Mouse (Mus musculus): ENCODE results near the gene Haus3. TPM values are rescaled to one million over a fixed set of nuclear protein-coding genes. Genes with fewer than 3 reads are reported as not detected.

The Haus3 gene
- polyA plus RNA-seq, 1 experiment from 2014 or later, result 30.8 TPM

DNA sequence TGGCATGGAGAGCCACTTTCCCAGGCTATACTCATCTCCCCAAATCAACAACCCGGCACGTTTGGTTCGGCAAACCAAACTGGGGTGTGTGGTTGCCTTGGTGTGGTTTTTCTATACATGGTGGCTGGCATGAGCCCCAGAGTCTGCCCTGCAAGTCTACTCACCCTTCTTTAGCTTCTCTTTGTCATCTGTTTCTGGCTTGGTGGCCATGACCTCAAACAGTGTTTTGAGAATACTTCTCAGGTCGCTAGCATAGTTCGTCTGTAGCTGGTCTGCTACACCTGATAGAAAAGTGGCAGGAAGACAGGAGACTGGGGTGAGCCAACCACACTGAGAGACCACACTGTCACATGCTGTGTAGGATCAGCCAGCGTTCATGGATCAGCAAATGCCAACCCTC, 29.3 kb upstream of the Haus3 start:
- Histone ChIP-seq H3K9ac (no peak overlapping the region), H3K4me1 (replicated peaks) (peaks cover 8% of the 10 kb centered on the region), H3K27me3 (replicated peaks) (0 out of 2 replicates have a peak, but pooled peaks cover 5% of the 10 kb centered on the region), H3K36me3 (no peaks in the 10 kb centered on the region), H3K27ac (ENCODE audit: poor library complexity, severe bottlenecking) (no peak overlapping the region), H3K4me3 (no peak overlapping the region), H3K9me3 (replicated peaks) (no peaks in the 10 kb centered on the region), H3K4me2 (no peak overlapping the region)
- no peak for ATAC-seq (ENCODE audit: insufficient number of reproducible peaks, low FRiP score)
- 81% methylated on average over 6 of the region's 6 CpGs for WGBS

DNA sequence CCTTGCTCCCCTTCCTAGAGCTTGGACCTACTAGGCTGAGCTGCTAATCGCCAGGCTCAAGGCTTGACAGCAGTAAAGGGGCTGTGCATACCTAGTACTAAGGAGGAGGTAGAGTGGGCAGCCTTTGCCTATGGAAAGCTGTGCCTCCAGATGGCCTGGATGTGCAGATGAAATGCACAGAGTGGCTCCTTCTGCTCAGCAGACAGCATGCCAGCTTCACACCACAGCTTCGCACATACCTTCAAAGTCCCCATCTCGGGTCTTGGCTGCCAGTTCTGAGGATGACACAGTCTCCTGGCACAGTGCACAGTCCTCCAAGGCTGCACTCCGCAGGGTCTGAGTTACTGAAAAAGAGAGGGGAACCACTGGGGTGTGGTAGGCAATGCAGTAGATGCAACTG, 27.9 kb upstream of the Haus3 start:
- 77% methylated on average over 4 of the region's 4 CpGs for WGBS
- Histone ChIP-seq H3K9me3 (replicated peaks) (no peaks in the 10 kb centered on the region), H3K9ac (no peak overlapping the region), H3K27ac (ENCODE audit: poor library complexity, severe bottlenecking) (no peak overlapping the region), H3K4me2 (no peak overlapping the region), H3K36me3 (no peaks in the 10 kb centered on the region), H3K4me3 (no peak overlapping the region), H3K27me3 (replicated peaks) (0 out of 2 replicates have a peak, but pooled peaks cover 5% of the 10 kb centered on the region), H3K4me1 (replicated peaks) (peaks cover 8% of the 10 kb centered on the region)
- no peak for ATAC-seq (ENCODE audit: insufficient number of reproducible peaks, low FRiP score)

DNA sequence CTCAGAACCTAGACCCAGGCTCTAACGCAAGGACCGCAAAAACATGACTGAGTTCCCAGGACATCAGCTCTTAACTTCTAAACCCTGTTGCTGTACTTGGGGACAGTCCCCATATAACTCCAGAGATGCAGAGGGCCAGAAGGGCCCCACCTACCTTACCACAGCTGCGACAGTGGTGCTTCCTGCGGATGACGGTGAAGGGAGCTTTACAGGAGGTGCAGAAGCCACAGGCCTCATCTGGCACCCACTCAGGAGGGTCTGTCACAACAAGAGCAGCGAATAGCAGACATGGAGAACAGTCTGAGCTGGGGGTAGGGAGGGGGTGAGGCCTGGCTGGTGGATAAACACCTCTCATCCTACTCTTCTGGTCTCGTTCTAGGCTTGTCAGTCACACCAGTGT, 27.1 kb upstream of the Haus3 start:
- H3K27me3 ChIP-seq (replicated peaks), result 0 out of 2 replicates have a peak, but pooled peaks cover 5% of the 10 kb centered on the region
- no peak overlapping the region for H3K9ac ChIP-seq
- H3K27ac ChIP-seq (ENCODE audit: poor library complexity, severe bottlenecking), result no peak overlapping the region
- WGBS, result 68% methylated on average over 7 of the region's 7 CpGs
- no peaks in the 10 kb centered on the region for H3K9me3 ChIP-seq (replicated peaks)
- no peak overlapping the region for H3K4me3 ChIP-seq
- H3K4me2 ChIP-seq, result no peak overlapping the region
- H3K4me1 ChIP-seq (replicated peaks), result peaks cover 9% of the 10 kb centered on the region
- no peaks in the 10 kb centered on the region for H3K36me3 ChIP-seq
- no peak for ATAC-seq (ENCODE audit: insufficient number of reproducible peaks, low FRiP score)

DNA sequence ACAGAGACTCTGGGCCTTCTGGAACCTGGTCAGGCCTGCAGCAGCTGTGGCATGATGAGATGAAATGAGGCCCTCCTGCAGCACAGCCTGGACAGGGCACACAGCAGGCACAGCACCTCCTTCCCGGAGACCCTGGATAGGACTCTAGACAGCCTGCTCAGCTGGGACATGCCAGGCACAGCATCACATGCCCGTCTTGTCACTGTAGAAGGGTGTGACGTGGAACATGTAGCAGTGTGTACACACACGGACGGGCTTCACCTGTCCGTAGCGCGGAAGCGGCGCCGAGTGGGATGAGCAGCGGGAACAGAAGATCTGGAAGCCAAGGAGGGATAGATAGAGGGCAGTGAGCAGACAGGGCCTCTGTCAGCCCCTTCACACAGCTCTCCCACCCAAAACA, 26.5 kb upstream of the Haus3 start:
- no peak overlapping the region for H3K9ac ChIP-seq
- no peak overlapping the region for H3K4me2 ChIP-seq
- H3K36me3 ChIP-seq, result no peaks in the 10 kb centered on the region
- H3K9me3 ChIP-seq (replicated peaks), result no peaks in the 10 kb centered on the region
- H3K4me3 ChIP-seq, result no peak overlapping the region
- WGBS, result 91% methylated on average over 12 of the region's 12 CpGs
- H3K27ac ChIP-seq (ENCODE audit: poor library complexity, severe bottlenecking), result no peak overlapping the region
- no peak for ATAC-seq (ENCODE audit: insufficient number of reproducible peaks, low FRiP score)
- peaks cover 9% of the 10 kb centered on the region for H3K4me1 ChIP-seq (replicated peaks)
- H3K27me3 ChIP-seq (replicated peaks), result 0 out of 2 replicates have a peak, but pooled peaks cover 5% of the 10 kb centered on the region

DNA sequence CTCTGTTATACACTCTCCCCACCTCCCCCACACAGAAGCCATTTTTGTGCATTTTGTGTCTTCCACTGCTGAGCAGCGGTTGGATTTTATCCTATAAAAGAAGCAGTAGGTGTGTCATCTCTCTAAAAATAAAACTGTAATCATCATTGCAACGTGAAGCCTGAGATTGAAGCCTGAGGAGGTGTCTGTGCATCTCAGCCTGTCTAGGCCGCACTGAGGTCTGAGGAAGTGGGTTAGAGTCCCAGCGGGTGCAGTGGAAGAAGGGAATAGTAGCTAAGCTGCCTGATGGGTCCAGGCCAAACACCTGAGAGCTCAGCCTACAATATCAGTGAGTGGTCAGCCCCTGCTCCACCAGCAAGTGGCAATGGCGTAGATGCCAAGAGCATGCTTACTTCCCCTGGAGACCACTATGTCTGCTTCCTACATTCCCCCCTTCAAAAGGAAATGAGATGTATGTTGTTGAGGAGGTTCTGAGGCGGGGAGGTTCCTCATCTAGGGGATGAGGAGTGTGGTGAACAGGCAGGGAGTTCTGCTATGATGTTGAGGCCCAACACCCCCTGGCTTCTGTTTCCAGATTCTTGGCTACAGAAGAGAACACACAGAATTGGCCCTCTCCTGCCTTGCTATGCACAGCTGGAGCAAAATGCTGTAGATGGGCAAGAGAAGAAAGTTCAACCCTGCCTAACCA, 25.8 kb upstream of the Haus3 start:
- no peak overlapping the region for H3K4me2 ChIP-seq
- H3K27ac ChIP-seq (ENCODE audit: poor library complexity, severe bottlenecking), result no peak overlapping the region
- WGBS, result 66% methylated on average over 6 of the region's 6 CpGs
- H3K9ac ChIP-seq, result no peak overlapping the region
- no peaks in the 10 kb centered on the region for H3K9me3 ChIP-seq (replicated peaks)
- no peak overlapping the region for H3K4me3 ChIP-seq
- H3K4me1 ChIP-seq (replicated peaks), result peaks cover 12% of the 10 kb centered on the region
- 0 out of 2 replicates have a peak, but pooled peaks cover 5% of the 10 kb centered on the region for H3K27me3 ChIP-seq (replicated peaks)
- no peak for ATAC-seq (ENCODE audit: insufficient number of reproducible peaks, low FRiP score)
- H3K36me3 ChIP-seq, result no peaks in the 10 kb centered on the region

DNA sequence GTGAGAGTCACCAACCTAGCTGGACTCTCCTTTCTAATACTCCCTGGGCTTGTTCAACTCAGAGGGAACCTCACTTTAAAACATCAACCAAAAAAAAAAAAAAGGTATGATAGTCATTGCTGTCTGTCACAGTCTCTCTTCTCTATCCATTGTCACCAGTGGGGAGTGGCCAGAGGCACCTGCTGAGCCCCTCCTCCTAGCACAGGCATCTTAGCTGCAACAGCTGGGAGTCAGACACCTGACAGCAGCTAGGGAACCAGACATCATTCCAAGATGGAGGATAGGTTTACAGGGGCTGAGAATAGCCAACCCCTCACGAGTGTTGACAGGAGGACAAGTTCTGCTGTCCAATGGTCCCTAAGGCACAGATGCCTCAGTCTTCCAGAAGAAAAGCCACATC, 25.1 kb upstream of the Haus3 start:
- Histone ChIP-seq H3K27me3 (replicated peaks) (0 out of 2 replicates have a peak, but pooled peaks cover 5% of the 10 kb centered on the region), H3K27ac (ENCODE audit: poor library complexity, severe bottlenecking) (no peak overlapping the region), H3K36me3 (no peaks in the 10 kb centered on the region), H3K4me3 (no peak overlapping the region), H3K9me3 (replicated peaks) (no peaks in the 10 kb centered on the region), H3K4me2 (no peak overlapping the region), H3K9ac (no peak overlapping the region), H3K4me1 (replicated peaks) (peaks cover 17% of the 10 kb centered on the region)
- ATAC-seq (ENCODE audit: insufficient number of reproducible peaks, low FRiP score), result no peak
- 70% methylated on average over 1 of the region's 1 CpGs for WGBS

DNA sequence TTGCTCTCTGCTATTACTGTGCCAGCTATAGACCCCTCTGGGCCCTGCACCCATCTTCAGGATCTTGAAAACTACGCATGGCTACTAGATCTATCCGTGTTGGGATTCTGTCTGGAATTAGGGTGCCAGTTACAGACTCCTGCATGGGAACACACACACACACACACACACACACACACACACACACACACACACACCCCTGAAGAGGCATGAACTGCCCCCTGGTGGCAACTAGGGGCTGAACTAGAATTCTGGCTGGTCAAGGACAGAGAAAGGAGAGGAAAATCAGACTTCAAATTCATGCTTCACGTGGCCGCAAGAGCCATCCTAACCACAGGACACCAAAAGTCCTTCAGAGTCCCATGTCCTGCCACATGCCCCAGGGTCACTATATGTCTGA, 22.5 kb upstream of the Haus3 start:
- ATAC-seq (ENCODE audit: insufficient number of reproducible peaks, low FRiP score), result no peak
- WGBS, result 83% methylated on average over 4 of the region's 4 CpGs

DNA sequence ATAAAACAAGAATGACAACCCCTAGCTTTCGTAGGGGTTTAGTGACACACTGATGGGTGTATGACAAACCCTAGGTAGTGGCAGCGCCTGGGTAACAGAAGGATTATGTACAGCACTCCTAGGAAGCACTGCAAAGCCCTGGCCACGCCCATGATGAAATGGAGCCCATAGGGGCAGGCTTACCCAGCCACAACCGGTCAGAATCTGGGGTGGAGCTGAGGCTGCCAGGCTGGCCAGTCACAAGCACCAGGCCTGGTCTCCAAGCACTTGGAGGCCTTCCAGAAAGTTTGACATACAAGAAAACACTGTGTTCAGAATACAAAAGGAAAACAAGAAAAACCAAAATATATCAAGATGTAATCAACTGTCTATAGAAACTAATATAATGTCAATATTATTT, 21.7 kb upstream of the Haus3 start:
- Histone ChIP-seq H3K4me2 (no peak overlapping the region), H3K36me3 (no peaks in the 10 kb centered on the region), H3K27ac (ENCODE audit: poor library complexity, severe bottlenecking) (no peak overlapping the region), H3K9ac (no peak overlapping the region), H3K4me3 (no peak overlapping the region), H3K27me3 (replicated peaks) (no peaks in the 10 kb centered on the region), H3K4me1 (replicated peaks) (peaks cover 36% of the 10 kb centered on the region), H3K9me3 (replicated peaks) (no peaks in the 10 kb centered on the region)
- no peak for ATAC-seq (ENCODE audit: insufficient number of reproducible peaks, low FRiP score)
- WGBS, result 51% methylated on average over 4 of the region's 4 CpGs

More for the DNA sequence above, 22.5 kb upstream of the Haus3 start:
- H3K9me3 ChIP-seq (replicated peaks), result no peaks in the 10 kb centered on the region
- no peak overlapping the region for H3K9ac ChIP-seq
- H3K4me3 ChIP-seq, result no peak overlapping the region
- H3K36me3 ChIP-seq, result no peaks in the 10 kb centered on the region
- H3K4me1 ChIP-seq (replicated peaks), result peaks cover 29% of the 10 kb centered on the region
- no peak overlapping the region for H3K27ac ChIP-seq (ENCODE audit: poor library complexity, severe bottlenecking)
- H3K4me2 ChIP-seq, result no peak overlapping the region
- H3K27me3 ChIP-seq (replicated peaks), result no peaks in the 10 kb centered on the region

DNA sequence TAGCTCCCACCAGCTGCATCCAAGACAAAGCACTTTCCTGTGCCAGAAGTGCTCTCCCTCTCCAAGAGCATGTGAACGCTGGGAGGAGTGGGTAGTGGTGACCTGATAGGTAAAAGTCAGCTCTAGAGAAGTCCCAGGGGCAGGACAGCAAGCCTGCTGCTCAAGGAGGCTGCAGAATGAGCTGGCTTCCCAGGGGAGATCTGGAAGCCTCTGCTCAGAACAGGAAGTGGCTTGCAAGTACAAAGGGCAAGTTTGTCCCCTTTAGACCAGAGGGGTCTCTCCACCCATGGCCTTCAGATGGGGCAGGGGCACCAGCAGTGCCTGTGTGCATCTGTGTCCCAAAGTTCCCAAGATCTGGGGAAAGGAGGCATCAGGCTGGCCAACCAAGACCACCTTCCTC, 20.2 kb upstream of the Haus3 start:
- no peak for ATAC-seq (ENCODE audit: insufficient number of reproducible peaks, low FRiP score)
- no peaks in the 10 kb centered on the region for H3K9me3 ChIP-seq (replicated peaks)
- no peak overlapping the region for H3K4me3 ChIP-seq
- no peaks in the 10 kb centered on the region for H3K27me3 ChIP-seq (replicated peaks)
- H3K36me3 ChIP-seq, result no peaks in the 10 kb centered on the region
- peaks cover 51% of the 10 kb centered on the region for H3K4me1 ChIP-seq (replicated peaks)
- no peak overlapping the region for H3K4me2 ChIP-seq
- no peak overlapping the region for H3K9ac ChIP-seq
- no peak overlapping the region for H3K27ac ChIP-seq (ENCODE audit: poor library complexity, severe bottlenecking)
- 41% methylated on average over 1 of the region's 1 CpGs for WGBS

DNA sequence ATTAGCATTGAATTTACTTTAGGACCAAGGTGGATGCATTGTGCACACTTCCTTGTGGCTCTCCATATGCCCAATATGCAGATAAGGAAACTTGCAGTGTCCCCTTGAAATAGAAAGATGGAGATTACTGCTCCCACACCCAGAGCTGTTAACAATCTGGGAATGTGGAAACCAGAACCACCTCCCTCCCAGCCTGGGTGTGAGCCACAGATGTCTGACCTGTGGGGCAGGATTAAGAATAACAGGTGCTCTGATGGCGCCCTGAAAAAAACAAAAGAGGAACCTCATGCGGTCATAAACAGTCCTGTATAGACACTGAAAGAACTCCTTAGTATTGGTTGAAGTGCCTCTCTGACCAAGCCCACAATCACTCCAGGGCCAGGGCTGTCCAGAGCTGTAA, 19.5 kb upstream of the Haus3 start:
- Histone ChIP-seq H3K9ac (no peak overlapping the region), H3K9me3 (replicated peaks) (no peaks in the 10 kb centered on the region), H3K4me3 (peak overlapping the region; percentile 93; the same call in 1 of the 2 replicates), H3K4me1 (replicated peaks) (peaks cover 58% of the 10 kb centered on the region), H3K4me2 (peak overlapping the region; percentile 72), H3K36me3 (no peaks in the 10 kb centered on the region), H3K27ac (ENCODE audit: poor library complexity, severe bottlenecking) (no peak overlapping the region), H3K27me3 (replicated peaks) (no peaks in the 10 kb centered on the region)
- WGBS, result 69% methylated on average over 2 of the region's 2 CpGs
- ATAC-seq (ENCODE audit: insufficient number of reproducible peaks, low FRiP score), result no peak

DNA sequence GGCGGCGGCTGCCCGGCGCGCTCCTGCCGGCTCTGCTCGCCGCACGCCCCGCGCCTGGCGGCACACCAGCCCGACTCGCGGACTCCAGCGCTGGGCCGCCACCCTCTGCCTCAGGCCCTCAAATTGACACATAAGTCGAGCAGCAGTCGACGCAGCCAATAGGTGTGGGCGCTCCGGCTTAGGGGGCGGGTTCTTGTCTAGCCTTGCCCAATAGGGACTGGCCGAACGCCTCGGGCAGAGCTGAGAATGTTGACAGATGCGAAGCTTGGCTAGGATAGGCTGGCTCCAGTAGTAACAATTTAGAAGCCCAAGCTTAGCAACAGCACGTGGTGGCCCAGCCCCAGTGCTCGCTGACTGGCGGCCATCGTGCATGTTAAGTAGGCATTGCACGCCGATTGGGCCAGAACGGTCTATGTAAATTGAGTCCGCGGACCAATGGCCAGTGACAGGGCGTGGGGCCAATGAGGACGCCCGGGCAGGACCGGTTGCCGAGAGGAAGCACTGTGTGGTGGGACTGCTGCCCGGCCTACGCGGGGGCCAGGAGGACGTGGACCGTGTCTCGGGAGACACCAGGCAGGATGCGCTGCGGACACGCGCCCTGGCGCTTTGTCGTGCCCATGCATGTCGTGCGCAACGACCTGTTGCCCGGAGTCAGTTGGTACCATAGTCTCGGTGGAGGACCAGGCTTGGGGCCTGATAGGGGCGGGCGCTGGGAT, 18.4 kb upstream of the Haus3 start, which contains the start of gene Mxd4:
Mxd4 (minus strand) TSS at position 120 of the 716 bp plus-strand sequence.
- H3K27me3 ChIP-seq (replicated peaks), result no peaks in the 10 kb centered on the region
- peak within 1 kb of the TSS; percentile 86 for H3K27ac ChIP-seq (ENCODE audit: poor library complexity, severe bottlenecking)
- peak within 1 kb of the TSS; percentile 93 for H3K4me3 ChIP-seq
- under 1% methylated on average over 60 of the region's 60 CpGs for WGBS
- H3K36me3 ChIP-seq, result no peaks in the 10 kb centered on the region
- H3K9ac ChIP-seq, result peak within 1 kb of the TSS; percentile 91
- peak; percentile 97 for ATAC-seq (ENCODE audit: insufficient number of reproducible peaks, low FRiP score)
- H3K4me1 ChIP-seq (replicated peaks), result peaks cover 69% of the 10 kb centered on the region
- H3K4me2 ChIP-seq, result peak within 1 kb of the TSS; percentile 79
- H3K9me3 ChIP-seq (replicated peaks), result no peaks in the 10 kb centered on the region
